Mouse (Mus musculus) NIH3T3 (cell line): ENCODE results near the gene Ptch1.

Experiments
- DNase-seq: peaks from one replicate; pipeline ENCODE4 v3.0.0-alpha.2; 2012; ENCODE audit warnings: low read depth

Gene Ptch1

GRCm38 (mm10) chr13:63563781-63564625 is 9.4 kb downstream of the Ptch1 start:
- DNase-seq: peak; percentile 55

GRCm38 (mm10) chr13:63562972-63563780 is 10.2 kb downstream of the Ptch1 start:
- DNase-seq: peak; percentile 69

GRCm38 (mm10) chr13:63562141-63562971 is 11.0 kb downstream of the Ptch1 start:
- DNase-seq: no peak

GRCm38 (mm10) chr13:63558297-63558890 is 15.0 kb downstream of the Ptch1 start:
- DNase-seq: peak; percentile 39

- DNase-seq: peak; percentile 61
Observed at GRCm38 (mm10) chr13:63556431-63556830, 17.0 kb downstream of the Ptch1 start.

GRCm38 (mm10) chr13:63555885-63556284 is 17.5 kb downstream of the Ptch1 start:
- DNase-seq: no peak

- DNase-seq: no peak
Observed at GRCm38 (mm10) chr13:63554569-63554968, 18.8 kb downstream of the Ptch1 start.

- no peak for DNase-seq
Observed at GRCm38 (mm10) chr13:63553436-63553835, 20.0 kb downstream of the Ptch1 start.

- DNase-seq: no peak
Observed at GRCm38 (mm10) chr13:63552291-63552932, 21.0 kb downstream of the Ptch1 start.

GRCm38 (mm10) chr13:63551552-63552290 is 21.7 kb downstream of the Ptch1 start:
- DNase-seq: no peak

GRCm38 (mm10) chr13:63550367-63550766 is 23.0 kb downstream of the Ptch1 start:
- no peak for DNase-seq

GRCm38 (mm10) chr13:63549210-63549609 is 24.2 kb downstream of the Ptch1 start:
- DNase-seq: no peak

- DNase-seq: no peak
Observed at GRCm38 (mm10) chr13:63548571-63548970, 24.8 kb downstream of the Ptch1 start.

- no peak for DNase-seq
Observed at GRCm38 (mm10) chr13:63545291-63545690, 28.1 kb downstream of the Ptch1 start.

- no peak for DNase-seq
Observed at GRCm38 (mm10) chr13:63544967-63545253, 28.5 kb downstream of the Ptch1 start.

- DNase-seq: no peak
Observed at GRCm38 (mm10) chr13:63544119-63544966, 29.1 kb downstream of the Ptch1 start.

- DNase-seq: no peak
Observed at GRCm38 (mm10) chr13:63543459-63543858, 29.9 kb downstream of the Ptch1 start.

GRCm38 (mm10) chr13:63542796-63543384 is 30.5 kb downstream of the Ptch1 start:
- no peak for DNase-seq

GRCm38 (mm10) chr13:63541510-63541909 is 31.9 kb downstream of the Ptch1 start:
- no peak for DNase-seq
